Mouse (Mus musculus): ENCODE measurements around the gene Snx18.

Gene Snx18

GRCm38 (mm10) chr13:113615546-113615941 lies 2.8 kb downstream of the Snx18 start:
- DNase-seq: no peak

- peak; percentile 85 for DNase-seq
Observed at GRCm38 (mm10) chr13:113614635-113615545, 3.5 kb downstream of the Snx18 start.

GRCm38 (mm10) chr13:113613882-113614281 lies 4.5 kb downstream of the Snx18 start:
- DNase-seq: no peak

GRCm38 (mm10) chr13:113613341-113613740 lies 5.0 kb downstream of the Snx18 start:
- DNase-seq: no peak

GRCm38 (mm10) chr13:113612141-113612950 lies 6.0 kb downstream of the Snx18 start:
- DNase-seq: peak; percentile 57

GRCm38 (mm10) chr13:113610732-113611500 lies 7.4 kb downstream of the Snx18 start:
- no peak for DNase-seq

GRCm38 (mm10) chr13:113609429-113609828 lies 8.9 kb downstream of the Snx18 start:
- peak; percentile 9 for DNase-seq

- peak; percentile 2 for DNase-seq
Observed at GRCm38 (mm10) chr13:113607821-113608220, 10.5 kb downstream of the Snx18 start.

- peak; percentile 3 for DNase-seq
Observed at GRCm38 (mm10) chr13:113607371-113607770, 11.0 kb downstream of the Snx18 start.

GRCm38 (mm10) chr13:113606741-113607358 lies 11.5 kb downstream of the Snx18 start:
- no peak for DNase-seq

GRCm38 (mm10) chr13:113606131-113606530 lies 12.2 kb downstream of the Snx18 start:
- DNase-seq: peak; percentile 13

GRCm38 (mm10) chr13:113605693-113606092 lies 12.7 kb downstream of the Snx18 start:
- DNase-seq: no peak

- peak; percentile 38 for DNase-seq
Observed at GRCm38 (mm10) chr13:113604321-113604720, 14.0 kb downstream of the Snx18 start.

- peak; percentile 66 for DNase-seq
Observed at GRCm38 (mm10) chr13:113602882-113603342, 15.5 kb downstream of the Snx18 start.

- DNase-seq: peak; percentile 48
Observed at GRCm38 (mm10) chr13:113601831-113602604, 16.3 kb downstream of the Snx18 start.

GRCm38 (mm10) chr13:113600531-113601463 lies 17.6 kb downstream of the Snx18 start:
- peak; percentile 9 for DNase-seq

- DNase-seq: peak; percentile 9
Observed at GRCm38 (mm10) chr13:113599701-113600530, 18.4 kb downstream of the Snx18 start.

- peak; percentile 10 for DNase-seq
Observed at GRCm38 (mm10) chr13:113597616-113598015, 20.7 kb downstream of the Snx18 start.

- peak; percentile 44 for DNase-seq
Observed at GRCm38 (mm10) chr13:113596821-113597541, 21.4 kb downstream of the Snx18 start.

Measured in kidney, adult 18-20 months (tissue).